In genomic region chr4:116876630-116876994, GRCm38 (mm10) we compare ENCODE assay signal across 8 mouse cellular contexts. TPM values are rescaled to one million over a fixed set of nuclear protein-coding genes. Genes with fewer than 3 reads are reported as not detected.
DNase-seq lines count a peak whose midpoint lies in the region; ATAC-seq and TF ChIP-seq lines count a peak whose summit lies in the region.

No protein-coding gene starts in this region.

- H3K4me3 ChIP-seq in spleen, adult 2 months (ENCODE audit: extremely low read depth, insufficient read depth, insufficient read length): peak overlapping the region; percentile 60
- H3K4me3 ChIP-seq in hindbrain, embryonic 12.5 days: peak overlapping the region; percentile 71
- peak overlapping the region; percentile 85 for H3K4me3 ChIP-seq in stomach, embryonic 16.5 days (replicated peaks; ENCODE audit: low read length)

- peaks cover 21% of the 10 kb centered on the region for H3K27me3 ChIP-seq in spleen, adult 2 months (ENCODE audit: control insufficient read depth, insufficient read depth, low read length)
- no peaks in the 10 kb centered on the region for H3K27me3 ChIP-seq in hindbrain, embryonic 12.5 days
- 0 out of 2 replicates have a peak, but pooled peaks cover 4% of the 10 kb centered on the region for H3K27me3 ChIP-seq in stomach, embryonic 16.5 days (ENCODE audit: control insufficient read depth, insufficient read depth, low read length)

- no peak for TF ChIP-seq CTCF in spleen, adult 2 months (IDR thresholded peaks at IDR 0.05; ENCODE audit: extremely low read depth, insufficient read depth, insufficient read length, insufficient replicate concordance)

- TF ChIP-seq POLR2A in spleen, adult 2 months (IDR thresholded peaks at IDR 0.05; ENCODE audit: low read depth, low read length): no peak

- intact Hi-C loops in left cerebral cortex, postnatal 14 days (cut with DNase I): loop anchor here (5.0 kb wide), 2 partner anchors 49 to 111 kb away; no protein-coding TSS in a partner anchor

- under 1% methylated on average over 15 of the region's 15 CpGs for WGBS in spleen, adult 2 months
- under 1% methylated on average over 15 of the region's 15 CpGs for WGBS in hindbrain, embryonic 12.5 days
- 0% methylated on average over 15 of the region's 15 CpGs for WGBS in stomach, embryonic 16.5 days

- H3K36me3 ChIP-seq in spleen, adult 2 months (ENCODE audit: control insufficient read depth, insufficient read depth, low read length): no peaks in the 10 kb centered on the region
- no peaks in the 10 kb centered on the region for H3K36me3 ChIP-seq in hindbrain, embryonic 12.5 days
- H3K36me3 ChIP-seq in stomach, embryonic 16.5 days (ENCODE audit: control insufficient read depth, insufficient read depth, low read length): no peaks in the 10 kb centered on the region

- H3K4me2 ChIP-seq in hindbrain, embryonic 12.5 days (replicated peaks): peak overlapping the region; percentile 68
- H3K4me2 ChIP-seq in stomach, embryonic 16.5 days (ENCODE audit: low read depth, low read length): peak overlapping the region; percentile 99

- H3K9me3 ChIP-seq in hindbrain, embryonic 12.5 days (replicated peaks): no peaks in the 10 kb centered on the region
- no peaks in the 10 kb centered on the region for H3K9me3 ChIP-seq in stomach, embryonic 16.5 days (replicated peaks; ENCODE audit: control insufficient read depth, low read length)

- H3K4me1 ChIP-seq in spleen, adult 2 months (ENCODE audit: control insufficient read depth, insufficient read depth, insufficient read length): peaks cover 2% of the 10 kb centered on the region; the same call in 1 of the 2 replicates
- peaks cover 8% of the 10 kb centered on the region; the same call in 1 of the 2 replicates for H3K4me1 ChIP-seq in hindbrain, embryonic 12.5 days
- peaks cover 4% of the 10 kb centered on the region; the same call in 1 of the 2 replicates for H3K4me1 ChIP-seq in stomach, embryonic 16.5 days (ENCODE audit: control insufficient read depth, insufficient read depth, low read length)

- peak; percentile 67 for ATAC-seq in hindbrain, embryonic 12.5 days (ENCODE audit: low FRiP score)
- ATAC-seq in megakaryocyte progenitor cell, adult 5-6 weeks (replicated peaks; ENCODE audit: poor library complexity): peak; percentile 42
- ATAC-seq in stomach, embryonic 16.5 days (ENCODE audit: insufficient read depth, low FRiP score): no peak

- H3K27ac ChIP-seq in spleen, adult 2 months (ENCODE audit: insufficient read depth, low read length): no peak overlapping the region
- H3K27ac ChIP-seq in hindbrain, embryonic 12.5 days: peak overlapping the region; percentile 97
- no peak overlapping the region for H3K27ac ChIP-seq in stomach, embryonic 16.5 days (ENCODE audit: low read length)

- no peak for DNase-seq in spleen, adult 2 months (ENCODE audit: low read depth in 1 of 2, low spot score in 2 of 2)
- no peak for DNase-seq in spleen, adult 12 weeks (ENCODE audit: low spot score)
- DNase-seq in embryo, embryonic 9.5 days (ENCODE audit: extremely low spot score): peak; percentile 81
- peak; percentile 35 to 44 for DNase-seq in left cerebral cortex, postnatal 14 days (ENCODE audit: low spot score in 2 of 2)
- DNase-seq in cerebellum, adult 8-10 months: no peak

- peak overlapping the region; percentile 87 for H3K9ac ChIP-seq in hindbrain, embryonic 12.5 days
- H3K9ac ChIP-seq in stomach, embryonic 16.5 days (ENCODE audit: low read length): peak overlapping the region; percentile 80

RNA-seq across cellular contexts. Expression of gene Zswim5, which starts 0.6 kb away (rescaled TPM):
- 0.07 TPM in 2 replicates for polyA plus RNA-seq in spleen, adult 2 months (2012; rRNA removed)
- polyA plus RNA-seq in hindbrain, embryonic 12.5 days (2016; fragmentation: Nextera tagmentation; extraction: Ambion mirVana): 7.4 and 8.5 TPM in 2 replicates
- total RNA-seq in left cerebral cortex, postnatal 14 days (2021): 1 to 10 TPM; 7.2 to 9.0 TPM
- total RNA-seq in megakaryocyte progenitor cell, adult 5-6 weeks (2015): 0.10 and 0.15 TPM in 2 replicates
- 0.03 and 0.12 TPM in 2 replicates for total RNA-seq in megakaryocyte progenitor cell, adult 5-6 weeks (2017)
- 0.44 and 0.56 TPM in 2 replicates for polyA plus RNA-seq in stomach, embryonic 16.5 days (2015; fragmentation: Nextera tagmentation; extraction: Ambion mirVana)

RNA-seq across cellular contexts. Expression of gene Hpdl, which starts 55.1 kb away (rescaled TPM):
- 0.22 and 0.27 TPM in 2 replicates for polyA plus RNA-seq in spleen, adult 2 months (2012; rRNA removed)
- 1.5 and 1.7 TPM in 2 replicates for polyA plus RNA-seq in hindbrain, embryonic 12.5 days (2016; fragmentation: Nextera tagmentation; extraction: Ambion mirVana)
- total RNA-seq in left cerebral cortex, postnatal 14 days (2021): under 1 TPM; 0.44 to 0.72 TPM
- total RNA-seq in megakaryocyte progenitor cell, adult 5-6 weeks (2015): 0.10 TPM in 1 of 2 replicates, not detected in the other
- total RNA-seq in megakaryocyte progenitor cell, adult 5-6 weeks (2017): 0.27 TPM in 1 of 2 replicates, not detected in the other
- polyA plus RNA-seq in stomach, embryonic 16.5 days (2015; fragmentation: Nextera tagmentation; extraction: Ambion mirVana): 0.57 and 0.94 TPM in 2 replicates

Comparison
In these comparisons a context has a peak if more than half of its experiments do, and no peak if none do; other contexts are left out.
1. DNase-seq: peak in embryo, embryonic 9.5 days (single experiment) and left cerebral cortex, postnatal 14 days (2 of 2); none in spleen, adult 2 months (0 of 2), spleen, adult 12 weeks (single experiment) and cerebellum, adult 8-10 months (single experiment).
2. Peak in every context shown above with its lines, with median percentiles within 50 percentile points of each other: H3K4me3 ChIP-seq.